Mouse (Mus musculus): ENCODE results near the gene Slc48a1.

Gene Slc48a1

DNA sequence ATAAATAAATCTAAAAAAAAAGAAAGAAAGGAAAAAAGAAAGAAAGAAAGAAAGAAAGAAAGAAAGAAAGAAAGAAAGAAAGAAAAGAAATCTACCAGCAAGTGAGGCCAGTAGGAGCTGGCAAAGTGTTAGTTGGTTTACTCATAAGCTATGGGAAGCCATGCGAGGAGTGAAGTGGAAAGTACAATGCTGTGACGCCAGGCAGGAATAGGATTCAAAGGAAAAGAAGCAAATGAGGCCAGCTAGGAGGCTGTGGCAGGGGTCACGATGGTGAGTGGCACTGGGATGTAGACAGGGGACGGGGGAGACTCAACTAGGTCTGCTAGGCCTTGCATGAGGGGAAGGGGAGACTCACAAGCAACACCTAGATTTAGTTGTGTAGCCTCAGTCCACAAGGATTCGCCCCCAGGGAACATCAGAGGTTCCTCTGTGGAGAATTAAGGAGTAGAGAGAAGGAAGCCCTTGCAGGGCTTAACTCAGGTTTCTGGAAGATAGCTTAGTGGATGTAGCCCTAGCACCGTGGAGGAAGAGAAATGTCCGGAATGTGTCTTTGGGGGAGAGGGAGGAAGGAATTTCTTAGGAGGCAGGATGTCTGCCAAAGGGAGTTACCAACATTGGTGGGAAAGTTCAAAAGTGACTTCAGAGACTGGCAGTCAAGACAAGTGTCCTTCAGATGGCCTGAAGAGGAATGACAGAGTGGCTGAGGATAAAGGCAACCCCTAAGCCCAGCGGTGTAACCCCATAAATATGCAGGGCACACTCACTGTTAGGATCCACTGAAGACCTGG, at the start of gene Slc48a1:
Gene Slc48a1, plus strand, starts transcription at position 210 of the 788 bp plus-strand sequence.
- no peak for DNase-seq

DNA sequence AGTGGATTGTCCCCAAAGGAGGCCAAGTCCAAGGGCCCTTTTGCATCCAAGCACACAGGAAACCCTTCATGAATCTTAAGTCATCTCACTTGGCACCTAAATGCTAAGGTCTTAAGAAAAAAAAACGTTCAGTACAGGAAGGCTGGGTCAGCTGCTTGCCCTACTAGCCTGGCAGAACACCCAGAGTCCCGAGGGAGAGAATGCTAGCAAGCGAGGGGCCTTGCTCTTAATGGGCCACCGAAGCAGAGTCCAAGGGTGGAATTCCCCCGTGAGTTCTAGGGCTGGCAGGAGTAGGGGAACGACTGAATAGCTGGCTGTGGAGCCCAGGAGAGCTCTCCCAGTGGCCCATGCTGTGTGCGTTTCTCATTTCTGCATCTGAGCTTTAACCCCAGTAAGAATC, 49.5 kb upstream of the Slc48a1 start:
- DNase-seq = no peak

DNA sequence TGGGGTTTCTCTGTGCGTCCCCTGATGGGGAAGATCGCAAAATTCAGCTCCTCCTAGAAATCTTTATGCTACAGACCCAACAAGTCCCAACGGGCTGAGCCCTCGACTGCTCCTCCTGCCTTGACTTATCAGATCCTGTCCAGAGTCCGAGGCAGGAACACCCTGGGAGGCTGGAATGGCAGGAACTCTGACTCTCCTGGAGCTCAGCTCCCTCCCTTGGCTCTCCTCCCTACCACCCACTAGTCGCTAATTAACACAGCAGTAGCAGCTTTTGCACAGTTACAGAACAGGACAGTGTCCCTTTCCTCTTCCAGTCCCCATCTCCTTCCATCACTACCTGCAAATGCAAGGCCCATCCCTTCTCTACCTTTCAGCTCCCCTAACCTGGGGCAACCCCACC, 48.0 kb upstream of the Slc48a1 start:
- DNase-seq = no peak

DNA sequence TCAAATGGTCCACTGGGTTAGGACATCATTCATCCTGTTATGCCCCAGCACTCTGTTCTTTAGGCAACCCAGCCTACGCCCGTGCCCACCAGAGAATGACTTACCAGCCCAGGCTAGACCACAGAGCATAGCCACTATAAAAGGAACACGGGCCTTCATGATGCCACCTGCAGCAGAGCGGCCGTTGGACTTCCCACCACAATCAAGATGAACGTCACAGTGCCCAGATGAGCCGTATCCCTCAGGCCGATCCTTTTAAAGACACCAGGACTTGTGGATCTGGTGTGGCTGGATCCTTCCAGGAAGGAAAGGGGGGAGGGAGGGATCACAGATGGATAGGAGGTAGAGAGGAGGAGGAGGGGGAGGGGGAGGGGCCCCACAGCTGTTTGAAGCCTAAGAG, 47.2 kb upstream of the Slc48a1 start, which contains the start of gene Endou:
Gene Endou, minus strand, starts transcription at position 229 of the 400 bp plus-strand sequence.
- no peak for DNase-seq

DNA sequence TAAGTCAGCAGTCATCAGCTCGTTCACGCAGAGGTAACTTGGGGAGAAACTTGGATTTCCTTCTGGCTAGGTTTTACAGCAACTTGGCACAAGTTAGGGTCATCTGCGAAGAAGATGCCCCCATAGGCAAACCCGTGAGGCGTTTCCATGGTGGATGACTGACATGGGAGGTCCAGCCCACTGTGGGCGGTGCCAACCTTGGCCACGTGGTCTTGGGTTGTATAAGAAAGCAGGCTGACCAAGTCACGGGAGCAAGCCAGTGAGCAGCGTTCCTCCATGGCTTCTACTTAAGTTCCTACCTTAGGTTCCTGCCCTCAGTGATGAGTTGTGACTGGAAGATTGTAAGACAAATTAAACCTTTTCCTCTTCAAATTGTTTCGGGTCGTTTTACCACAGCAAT, 46.3 kb upstream of the Slc48a1 start:
- no peak for DNase-seq

DNA sequence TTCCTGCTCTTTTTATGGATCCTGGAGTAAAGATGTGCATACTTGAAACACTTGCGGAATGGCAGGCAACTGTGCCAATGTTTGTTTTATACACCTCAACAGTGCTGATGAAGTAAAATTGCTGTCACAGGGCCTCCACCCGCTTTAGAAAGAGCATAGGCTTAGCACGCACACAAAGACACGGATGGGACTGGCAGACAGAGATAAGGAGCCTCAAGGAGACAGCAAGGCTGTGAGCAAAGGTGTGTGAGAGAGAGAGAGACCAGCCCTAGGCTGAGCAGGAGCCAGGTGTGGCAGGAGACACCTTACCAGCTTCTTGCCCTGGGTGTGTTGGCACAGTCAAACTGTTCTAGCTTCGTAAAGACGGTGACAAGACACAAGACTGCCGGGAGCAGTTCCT, 39.4 kb upstream of the Slc48a1 start:
- no peak for DNase-seq

DNA sequence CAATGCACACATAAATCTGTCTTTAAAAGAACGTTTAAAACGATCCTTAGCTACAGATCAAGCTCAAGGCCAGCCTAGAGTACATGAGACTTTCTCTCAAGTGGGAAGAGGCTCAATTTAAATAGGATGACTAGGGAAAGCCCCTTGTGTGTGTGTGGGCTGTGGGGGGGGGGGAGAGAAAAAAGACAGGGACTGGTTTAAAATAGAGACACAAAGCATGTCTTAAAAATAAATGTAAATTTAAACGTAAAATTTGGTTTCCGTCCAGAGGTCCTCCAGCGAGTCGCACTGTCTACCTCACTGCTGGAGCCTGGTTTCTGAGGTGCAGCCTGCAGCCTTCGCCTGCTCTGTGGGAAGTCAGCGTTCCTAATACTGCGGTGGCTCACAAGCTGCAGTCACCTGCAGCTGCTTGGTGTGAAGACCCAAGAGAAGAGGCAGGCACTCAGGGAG, 38.0 kb upstream of the Slc48a1 start:
- no peak for DNase-seq

DNA sequence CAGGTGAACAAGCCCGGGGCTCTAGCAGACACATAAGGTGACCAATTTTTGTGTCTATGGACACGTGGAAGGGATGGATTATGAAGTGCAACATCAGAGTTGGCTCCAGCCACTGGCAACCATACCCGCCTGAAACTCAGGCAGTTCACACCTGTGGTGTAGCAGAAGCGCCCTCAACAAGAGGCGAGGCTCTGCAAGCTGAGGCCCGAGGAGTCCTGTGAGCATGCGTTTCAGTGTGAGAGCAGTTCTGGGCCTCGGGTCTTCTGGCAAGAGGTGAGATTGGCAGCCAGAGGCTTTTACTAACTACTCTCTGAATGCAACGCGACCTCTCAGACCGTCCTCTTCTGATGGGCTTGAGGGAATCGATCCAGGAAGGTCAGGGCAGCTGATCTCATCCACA, 36.7 kb upstream of the Slc48a1 start:
- DNase-seq = no peak

DNA sequence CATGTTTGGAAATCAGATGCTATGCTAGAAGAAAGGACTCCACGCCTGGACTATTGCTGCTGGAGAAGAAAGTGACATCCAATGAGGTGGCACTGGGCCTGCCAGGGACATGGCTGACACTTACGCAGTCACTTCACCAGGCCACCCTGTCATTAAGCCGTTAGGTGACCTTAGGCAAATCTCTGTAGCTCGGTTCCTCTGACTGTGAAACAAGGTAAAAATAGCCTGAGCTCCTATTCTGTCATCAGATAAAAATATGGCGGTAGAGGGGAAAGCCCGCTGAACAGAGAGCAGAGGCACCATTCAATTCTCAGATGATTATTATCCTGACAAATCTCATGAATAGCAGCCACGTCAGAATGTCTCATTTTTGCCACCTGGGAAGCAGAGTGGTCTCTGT, 36.2 kb upstream of the Slc48a1 start:
- no peak for DNase-seq

DNA sequence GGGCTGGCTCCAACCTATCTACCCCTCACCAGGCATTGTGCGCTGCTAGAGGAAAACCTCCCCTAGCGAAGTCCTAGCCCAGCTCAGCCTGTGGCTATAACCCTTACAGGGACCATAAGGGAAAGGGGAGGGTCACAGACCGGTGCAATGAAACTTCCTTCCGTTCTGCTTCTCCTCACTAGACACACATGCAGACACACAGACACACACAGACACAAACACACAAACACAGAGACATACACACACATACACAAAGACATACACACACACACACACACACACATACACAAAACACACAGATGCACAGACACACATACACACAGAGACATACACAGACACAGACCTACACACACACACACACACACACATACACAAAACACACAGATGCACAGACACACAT, 35.7 kb upstream of the Slc48a1 start:
- no peak for DNase-seq

DNA sequence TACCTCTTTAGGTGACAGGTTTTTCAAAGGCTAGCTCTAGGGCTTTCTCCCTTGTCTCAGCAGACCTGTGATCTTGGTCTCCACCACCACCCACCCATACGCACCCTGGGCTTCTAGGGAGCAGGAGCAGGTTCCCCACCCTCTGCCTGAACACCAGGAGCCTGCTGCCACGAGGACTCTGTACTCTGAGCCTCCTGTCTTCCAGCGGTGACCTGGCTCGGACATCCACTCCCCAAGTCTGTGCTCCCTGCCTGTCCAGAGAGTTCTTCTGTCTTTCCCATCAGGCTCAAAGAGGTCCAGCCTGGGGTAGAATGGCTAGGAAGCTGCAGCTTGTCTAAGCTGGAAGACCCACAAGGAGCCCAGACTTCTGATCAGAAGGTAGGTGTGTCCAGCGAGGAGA, 35.1 kb upstream of the Slc48a1 start:
- DNase-seq = no peak

DNA sequence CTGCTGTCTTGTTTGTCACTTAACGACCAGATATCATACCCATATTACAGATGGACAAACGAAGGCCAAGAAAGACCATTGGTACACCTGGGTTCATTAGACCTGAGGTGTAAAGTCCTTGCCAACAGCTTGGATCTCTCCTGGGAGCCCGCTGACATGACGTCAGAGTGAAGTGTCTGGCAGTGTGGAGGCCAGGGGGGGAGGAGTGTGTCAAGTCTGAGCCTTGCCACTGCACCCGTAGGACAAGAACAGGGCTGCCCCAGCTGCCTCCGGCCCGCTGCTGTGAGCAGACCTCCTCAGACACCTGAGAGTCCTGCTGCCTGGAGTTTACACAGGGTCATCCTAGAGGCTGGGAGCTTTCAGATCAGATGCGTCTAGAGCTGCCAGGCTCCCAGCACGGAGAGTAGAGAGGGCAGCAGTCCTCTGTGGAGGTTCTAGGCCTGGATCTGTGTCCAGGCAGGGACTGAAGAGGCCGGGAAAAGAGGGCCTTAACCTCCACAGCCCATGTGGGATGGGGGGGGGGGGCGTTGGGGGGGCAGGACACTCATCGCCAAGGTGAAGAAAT, 34.3 kb upstream of the Slc48a1 start:
- no peak for DNase-seq

DNA sequence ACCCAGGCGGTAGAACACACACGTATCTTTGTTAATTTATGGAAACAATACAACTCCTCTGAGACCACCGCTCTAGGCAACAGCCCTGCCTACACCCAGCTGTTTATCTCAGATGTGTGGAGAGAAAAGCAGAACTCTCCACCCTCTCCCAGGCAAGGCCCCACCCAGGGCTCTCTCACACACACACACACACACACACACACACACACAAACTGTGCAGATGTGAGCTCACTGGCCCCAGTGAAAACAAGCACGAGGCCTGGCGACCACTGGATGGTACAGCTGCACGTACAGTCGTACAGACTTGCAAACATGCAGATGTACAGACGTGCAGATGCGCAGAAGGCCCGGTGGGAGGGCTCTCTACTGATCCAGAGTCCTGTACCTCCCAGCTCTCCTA, 33.4 kb upstream of the Slc48a1 start:
- DNase-seq = no peak

DNA sequence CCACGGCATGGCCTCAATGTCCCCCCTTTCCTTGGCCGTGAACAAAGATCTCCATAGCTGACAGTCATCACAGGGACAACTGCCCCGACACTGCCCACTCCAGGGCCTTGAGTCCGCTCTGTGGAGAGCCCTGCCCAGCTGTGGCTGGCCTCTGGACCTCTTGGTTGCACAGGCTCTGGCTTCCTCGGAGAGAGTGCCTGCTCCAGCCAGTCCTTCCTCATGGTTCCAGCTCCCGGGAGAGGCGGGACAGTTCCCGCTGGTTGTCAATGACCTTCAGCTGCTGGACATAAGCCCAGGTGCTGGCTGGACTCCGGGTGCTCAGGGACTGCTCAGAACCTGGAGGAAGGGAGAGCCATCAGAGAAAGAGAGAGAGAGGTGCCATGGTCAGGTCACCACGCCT, 33.0 kb upstream of the Slc48a1 start:
- peak in 1 of 2 experiments; percentile 23 for DNase-seq

DNA sequence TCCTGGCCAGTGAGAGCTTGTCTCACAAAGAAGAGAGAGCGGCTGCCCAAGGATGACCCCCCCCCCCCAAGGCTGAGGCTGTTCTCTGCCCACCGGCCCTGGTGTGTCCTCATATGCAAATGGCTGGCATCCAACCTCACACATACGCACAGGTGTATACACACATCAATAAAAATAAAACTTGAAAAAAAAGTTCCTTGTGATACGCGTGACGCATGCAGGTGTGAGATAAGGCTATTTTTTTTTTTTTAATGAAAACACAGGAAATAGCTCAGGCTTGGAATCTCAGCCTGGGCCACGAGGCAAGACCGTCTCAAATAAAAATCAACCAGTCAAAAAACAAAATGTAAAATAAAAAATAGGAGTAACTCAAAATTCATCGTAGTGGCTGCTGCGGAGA, 32.0 kb upstream of the Slc48a1 start:
- DNase-seq = no peak

DNA sequence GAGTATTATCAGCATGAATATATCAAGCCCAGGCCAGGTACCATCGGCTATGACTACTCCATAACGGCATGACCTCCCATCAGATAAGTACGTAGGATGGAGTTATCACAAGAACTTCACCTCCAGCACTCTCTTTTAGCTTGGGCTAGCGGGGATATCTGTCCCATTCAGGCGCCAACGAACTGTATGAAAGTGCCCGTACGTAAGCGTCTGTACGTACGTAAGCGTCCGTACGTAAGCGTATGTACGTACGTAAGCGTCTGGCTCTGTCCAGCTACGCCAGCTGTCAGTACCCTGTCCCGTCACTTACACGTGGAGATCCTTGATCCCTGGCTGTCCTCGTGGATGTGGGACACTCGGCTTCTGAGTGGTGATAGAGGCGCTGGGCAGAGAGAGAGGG, 31.6 kb upstream of the Slc48a1 start:
- DNase-seq = no peak

DNA sequence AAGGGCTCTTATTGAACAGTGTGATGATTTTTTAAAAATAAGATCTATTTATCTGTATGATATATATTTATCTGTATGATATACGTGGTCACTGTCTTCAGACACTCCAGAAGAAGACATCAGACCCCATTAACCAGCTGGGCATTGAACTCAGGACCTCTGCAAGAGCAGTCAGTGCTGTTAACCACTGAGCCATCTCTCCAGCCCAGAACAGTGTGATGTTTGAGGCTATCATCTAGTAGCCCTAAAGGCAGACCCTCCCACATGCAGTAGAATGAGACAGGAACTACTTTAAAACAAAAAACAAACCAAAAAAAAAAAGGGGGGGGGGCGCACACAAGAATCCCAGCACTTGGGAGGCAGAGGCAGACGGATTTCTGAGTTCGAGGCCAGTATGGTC, 30.8 kb upstream of the Slc48a1 start:
- no peak for DNase-seq

DNA sequence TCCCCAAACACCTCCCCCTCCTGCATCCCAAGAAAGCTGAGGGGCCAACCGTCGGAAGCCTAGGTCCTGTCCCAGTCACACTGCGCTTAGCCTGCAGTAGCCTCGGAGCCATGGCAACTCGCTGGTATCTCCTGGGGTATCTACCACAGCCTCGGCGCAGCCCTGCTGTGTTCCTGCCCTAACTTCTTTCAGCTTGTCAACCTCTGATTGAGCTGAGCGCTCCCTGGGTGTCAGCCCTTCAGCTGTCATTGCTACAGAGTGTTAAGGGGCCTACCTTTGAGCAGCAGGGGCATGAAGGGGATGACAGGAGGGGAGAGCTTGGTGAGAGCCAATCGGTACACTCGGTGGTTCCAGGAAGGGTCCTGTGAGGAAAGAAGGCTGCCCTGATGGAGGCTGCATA, 30.0 kb upstream of the Slc48a1 start:
- no peak for DNase-seq

DNA sequence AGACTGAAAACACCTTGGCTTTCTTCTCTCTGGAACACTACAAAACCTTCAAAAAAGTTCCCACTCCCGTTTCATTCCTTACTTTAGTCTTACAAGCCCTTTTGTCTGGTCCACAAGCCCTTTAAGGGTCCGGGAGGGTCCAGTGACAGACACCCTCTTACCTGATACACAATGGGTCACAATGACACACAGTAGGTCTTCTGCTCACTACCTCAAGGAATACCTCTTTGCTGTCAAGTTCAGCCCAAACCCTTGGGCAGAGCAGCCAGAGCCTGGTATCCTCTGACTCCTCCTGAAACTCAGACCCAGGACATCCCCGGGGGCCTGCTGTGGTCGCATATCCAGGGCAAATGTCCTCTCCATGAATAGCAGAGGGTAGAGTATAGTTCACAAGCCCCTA, 29.4 kb upstream of the Slc48a1 start:
- no peak for DNase-seq

DNA sequence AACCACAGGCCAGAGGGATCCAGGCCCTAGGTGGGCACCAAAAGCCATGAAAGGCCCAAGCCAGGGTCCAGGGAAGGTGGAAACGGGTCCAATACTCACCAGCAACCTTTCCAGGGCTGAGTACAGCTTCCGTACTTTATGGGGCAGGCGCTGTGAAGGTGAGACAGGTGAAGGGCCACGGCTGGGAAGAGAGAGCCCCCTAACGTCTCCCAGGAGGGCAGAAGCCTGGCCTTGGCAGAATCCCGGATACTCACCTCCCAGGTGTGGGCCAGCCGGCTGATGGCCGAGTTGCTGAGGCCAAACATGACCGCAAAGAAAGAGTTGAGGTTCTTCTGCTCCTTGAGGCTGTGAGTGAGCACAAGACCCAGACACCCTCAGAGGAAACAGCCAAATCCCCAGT, 28.9 kb upstream of the Slc48a1 start:
- no peak for DNase-seq

DNA sequence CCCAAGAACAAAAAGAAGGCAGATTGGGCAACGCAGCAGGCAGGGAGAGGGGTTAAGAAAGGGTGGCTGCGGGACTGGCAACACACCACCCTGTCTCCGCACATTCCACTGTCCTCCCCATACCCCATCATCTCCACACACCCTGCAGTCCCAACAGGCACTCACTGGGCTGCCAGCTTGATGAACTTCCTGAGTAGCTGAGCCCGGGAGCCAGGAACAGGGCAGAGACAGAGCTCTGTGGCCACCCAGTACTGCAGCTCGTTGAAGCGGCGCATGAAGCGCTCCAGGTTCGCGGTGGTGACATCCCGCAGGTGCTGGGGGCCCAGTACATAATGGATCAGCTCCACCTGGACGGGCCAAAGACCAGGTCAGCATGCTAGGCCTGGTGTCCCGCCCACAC, 28.5 kb upstream of the Slc48a1 start:
- DNase-seq = no peak

DNA sequence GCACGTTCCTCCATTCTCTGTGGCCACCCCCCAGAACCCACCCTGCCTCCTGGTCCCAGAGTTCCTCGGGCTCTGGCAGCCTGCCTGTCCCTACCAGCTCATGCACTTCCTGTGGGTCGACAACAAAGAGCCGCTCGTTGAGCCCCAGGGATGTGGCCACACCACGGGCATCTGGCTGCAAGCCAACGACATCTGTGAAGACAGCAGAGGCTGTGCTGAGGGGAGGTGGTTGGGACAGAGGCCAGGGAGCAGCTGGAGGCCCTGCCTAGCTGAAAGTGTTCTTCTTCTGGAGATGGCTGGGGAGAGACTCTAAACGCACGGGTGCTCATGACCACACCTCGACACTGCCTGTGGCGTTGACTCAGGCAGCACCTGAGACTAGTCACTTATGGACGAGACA, 27.6 kb upstream of the Slc48a1 start:
- peak; percentile 44 to 54 for DNase-seq

DNA sequence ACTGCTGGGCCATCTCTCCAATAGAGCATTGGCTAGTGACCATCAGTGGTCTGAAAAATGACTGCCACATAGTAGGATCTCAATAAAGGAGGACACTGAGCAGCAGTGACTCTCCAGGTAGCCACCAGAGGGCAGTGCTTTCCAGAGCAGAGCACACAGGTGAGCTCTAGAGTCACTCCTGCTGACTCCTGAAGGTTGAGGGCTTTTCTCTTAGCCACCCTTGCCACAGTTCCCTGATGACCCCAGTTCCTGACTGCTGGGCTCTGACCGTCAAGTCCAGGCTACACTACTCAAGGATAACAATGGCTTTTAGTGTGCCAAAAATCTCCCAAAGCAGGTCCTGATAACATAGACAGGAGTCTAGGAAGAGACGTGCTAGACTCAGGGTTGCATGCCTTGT, 26.6 kb upstream of the Slc48a1 start:
- DNase-seq = no peak

DNA sequence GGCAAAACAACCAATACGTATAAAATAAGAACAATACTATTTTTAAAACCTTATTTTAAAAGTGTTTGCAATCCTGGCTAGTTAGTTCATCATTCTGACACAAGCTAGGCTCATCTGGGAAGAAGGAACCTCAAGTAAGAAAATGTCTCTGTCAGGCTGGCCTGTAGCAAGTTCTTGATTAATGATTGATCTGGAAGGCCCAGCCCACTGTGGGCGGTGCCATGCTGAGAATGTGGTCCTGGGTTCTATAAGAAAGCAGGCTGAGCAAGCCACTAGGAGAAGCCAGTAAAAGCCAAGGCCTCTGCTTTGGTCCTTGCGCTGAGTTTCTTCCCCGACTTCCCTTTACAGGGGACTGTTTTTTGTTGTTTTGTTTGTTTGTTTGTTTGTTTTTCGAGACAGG, 25.8 kb upstream of the Slc48a1 start:
- no peak for DNase-seq

DNA sequence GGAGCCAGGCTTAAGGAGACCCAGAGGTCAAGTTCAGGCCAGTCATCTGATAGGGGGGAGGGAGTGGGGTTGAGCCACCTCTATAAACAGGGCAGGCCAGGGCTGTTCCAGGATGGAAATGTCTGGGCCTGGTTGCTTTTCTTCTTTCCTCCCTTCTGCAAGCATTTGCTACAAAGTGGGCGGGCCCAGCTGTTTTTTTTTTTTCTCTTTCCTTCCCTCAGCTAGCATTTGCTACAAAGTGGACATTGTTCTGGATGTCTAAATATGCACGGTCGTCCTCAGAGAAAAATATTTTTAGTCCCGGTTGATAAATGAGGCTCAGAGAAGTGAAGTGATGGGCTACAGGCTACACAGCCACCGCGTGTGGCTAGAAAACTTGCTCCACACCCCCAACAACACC, 23.8 kb upstream of the Slc48a1 start:
- no peak for DNase-seq
